Mouse (Mus musculus) gastrocnemius, adult 8-10 months (tissue): Measurements from ENCODE around the gene B430305J03Rik. TPM values are rescaled to one million over a fixed set of nuclear protein-coding genes. Genes with fewer than 3 reads are reported as not detected.

Source experiments
- DNase-seq, 2 experiments: peaks; one replicate each; pipeline ENCODE4 v3.0.0; 2022; ENCODE audit warnings: low spot score in 2 of 2
- total RNA-seq, 4 experiments: library from RNA; stranded (reverse); gene quantifications; 2 replicates each; pipeline ENCODE4 v1.2.4; 2022

The B430305J03Rik gene
- under 1 TPM in 1 of 4 experiments, not detected in 3; 0.15 TPM for total RNA-seq

- DNase-seq: no peak
Observed at GRCm38 (mm10) chr3:61365779-61366373, at the start of gene B430305J03Rik. Gene B430305J03Rik (minus strand): TSS chr3:61365951.

GRCm38 (mm10) chr3:61409683-61410082 lies 43.9 kb upstream of the B430305J03Rik start:
- no peak for DNase-seq

- DNase-seq: no peak
Observed at GRCm38 (mm10) chr3:61406921-61407320, 41.2 kb upstream of the B430305J03Rik start.

- no peak for DNase-seq
Observed at GRCm38 (mm10) chr3:61400823-61401387, 35.2 kb upstream of the B430305J03Rik start.

GRCm38 (mm10) chr3:61396728-61397127 lies 31.0 kb upstream of the B430305J03Rik start:
- no peak for DNase-seq

GRCm38 (mm10) chr3:61395382-61395781 lies 29.6 kb upstream of the B430305J03Rik start:
- DNase-seq: no peak

GRCm38 (mm10) chr3:61393520-61393919 lies 27.8 kb upstream of the B430305J03Rik start:
- DNase-seq: no peak

- no peak for DNase-seq
Observed at GRCm38 (mm10) chr3:61392881-61393280, 27.1 kb upstream of the B430305J03Rik start.

GRCm38 (mm10) chr3:61391564-61391963 lies 25.8 kb upstream of the B430305J03Rik start:
- no peak for DNase-seq

GRCm38 (mm10) chr3:61386368-61386767 lies 20.6 kb upstream of the B430305J03Rik start:
- DNase-seq: no peak

- DNase-seq: no peak
Observed at GRCm38 (mm10) chr3:61376001-61376400, 10.2 kb upstream of the B430305J03Rik start.

- no peak for DNase-seq
Observed at GRCm38 (mm10) chr3:61368446-61368845, 2.7 kb upstream of the B430305J03Rik start.

- peak; percentile 3 to 20 for DNase-seq
Observed at GRCm38 (mm10) chr3:61364978-61365778, 573 bp downstream of the B430305J03Rik start.

GRCm38 (mm10) chr3:61364661-61364977 lies 1.1 kb downstream of the B430305J03Rik start:
- no peak for DNase-seq

- DNase-seq: peak; percentile 82 to 87
Observed at GRCm38 (mm10) chr3:61363989-61364660, 1.6 kb downstream of the B430305J03Rik start.

GRCm38 (mm10) chr3:61363161-61363988 lies 2.4 kb downstream of the B430305J03Rik start:
- peak; percentile 89 to 92 for DNase-seq

GRCm38 (mm10) chr3:61362821-61363160 lies 3.0 kb downstream of the B430305J03Rik start:
- peak in 1 of 2 experiments; percentile 3 for DNase-seq

- no peak for DNase-seq
Observed at GRCm38 (mm10) chr3:61361338-61361737, 4.4 kb downstream of the B430305J03Rik start, which contains the start of gene Rap2b. Gene Rap2b (plus strand): TSS chr3:61361638.

- no peak for DNase-seq
Observed at GRCm38 (mm10) chr3:61358756-61359293, 6.9 kb downstream of the B430305J03Rik start.

GRCm38 (mm10) chr3:61358107-61358506 lies 7.6 kb downstream of the B430305J03Rik start:
- DNase-seq: no peak

GRCm38 (mm10) chr3:61355464-61355863 lies 10.3 kb downstream of the B430305J03Rik start:
- no peak for DNase-seq
